Mouse (Mus musculus): ENCODE measurements at regions not wholly inside any gene's neighbourhood (a gene's known extent, or its start where the extent isn't known, plus 50 kb on each side); places are given as distances from the start of the nearest gene placed in this dataset.

- WGBS = 76% methylated on average over 8 of the region's 8 CpGs
- Histone ChIP-seq H3K9ac (no peak overlapping the region), H3K4me3 (no peak overlapping the region), H3K27me3 (no peaks in the 10 kb centered on the region), H3K9me3 (no peaks in the 10 kb centered on the region), H3K36me3 (no peaks in the 10 kb centered on the region), H3K4me1 (no peaks in the 10 kb centered on the region), H3K27ac (no peak overlapping the region), H3K4me2 (replicated peaks) (no peak overlapping the region)
- no peak for ATAC-seq (ENCODE audit: low FRiP score, low read depth)
Observed at GRCm38 (mm10) chr6:31198340-31198739, 200.2 kb upstream of the Mkln1 start.

GRCm38 (mm10) chr6:31200705-31201104 lies 197.8 kb upstream of the Mkln1 start:
- H3K27me3 ChIP-seq = no peaks in the 10 kb centered on the region
- 87% methylated on average over 3 of the region's 3 CpGs for WGBS
- H3K4me2 ChIP-seq (replicated peaks) = no peak overlapping the region
- no peaks in the 10 kb centered on the region for H3K4me1 ChIP-seq
- H3K27ac ChIP-seq = no peak overlapping the region
- H3K36me3 ChIP-seq = no peaks in the 10 kb centered on the region
- ATAC-seq (ENCODE audit: low FRiP score, low read depth) = no peak
- H3K4me3 ChIP-seq = no peak overlapping the region
- no peaks in the 10 kb centered on the region for H3K9me3 ChIP-seq
- H3K9ac ChIP-seq = no peak overlapping the region

- WGBS = 81% methylated on average over 4 of the region's 4 CpGs
- no peaks in the 10 kb centered on the region for H3K36me3 ChIP-seq
- no peak for ATAC-seq (ENCODE audit: low FRiP score, low read depth)
Observed at GRCm38 (mm10) chr6:31201375-31201972, 197.1 kb upstream of the Mkln1 start.

GRCm38 (mm10) chr6:31202594-31202993 lies 195.9 kb upstream of the Mkln1 start:
- H3K9ac ChIP-seq = no peak overlapping the region
- no peaks in the 10 kb centered on the region for H3K4me1 ChIP-seq
- no peak for ATAC-seq (ENCODE audit: low FRiP score, low read depth)
- H3K4me3 ChIP-seq = no peak overlapping the region
- no peaks in the 10 kb centered on the region for H3K36me3 ChIP-seq
- no peak overlapping the region for H3K27ac ChIP-seq
- no peaks in the 10 kb centered on the region for H3K9me3 ChIP-seq
- H3K27me3 ChIP-seq = no peaks in the 10 kb centered on the region
- H3K4me2 ChIP-seq (replicated peaks) = no peak overlapping the region

More at GRCm38 (mm10) chr6:31201375-31201972, 197.1 kb upstream of the Mkln1 start:
- Histone ChIP-seq H3K9ac (no peak overlapping the region), H3K27ac (no peak overlapping the region), H3K4me3 (no peak overlapping the region), H3K4me1 (no peaks in the 10 kb centered on the region), H3K27me3 (no peaks in the 10 kb centered on the region), H3K9me3 (no peaks in the 10 kb centered on the region), H3K4me2 (replicated peaks) (no peak overlapping the region)

- no peaks in the 10 kb centered on the region for H3K36me3 ChIP-seq
- 88% methylated on average over 3 of the region's 3 CpGs for WGBS
- no peak overlapping the region for H3K4me3 ChIP-seq
- no peak overlapping the region for H3K4me2 ChIP-seq (replicated peaks)
- H3K4me1 ChIP-seq = no peaks in the 10 kb centered on the region
- ATAC-seq (ENCODE audit: low FRiP score, low read depth) = no peak
- no peaks in the 10 kb centered on the region for H3K27me3 ChIP-seq
- H3K9ac ChIP-seq = no peak overlapping the region
- no peak overlapping the region for H3K27ac ChIP-seq
- H3K9me3 ChIP-seq = no peaks in the 10 kb centered on the region
Observed at GRCm38 (mm10) chr6:31204434-31204833, 194.1 kb upstream of the Mkln1 start.

- Histone ChIP-seq H3K27me3 (no peaks in the 10 kb centered on the region), H3K36me3 (no peaks in the 10 kb centered on the region), H3K9ac (no peak overlapping the region), H3K4me3 (no peak overlapping the region), H3K4me2 (replicated peaks) (no peak overlapping the region), H3K4me1 (no peaks in the 10 kb centered on the region), H3K27ac (no peak overlapping the region), H3K9me3 (no peaks in the 10 kb centered on the region)
- no peak for ATAC-seq (ENCODE audit: low FRiP score, low read depth)
- WGBS = 82% methylated on average over 4 of the region's 4 CpGs
Observed at GRCm38 (mm10) chr6:31204839-31205238, 193.7 kb upstream of the Mkln1 start.

GRCm38 (mm10) chr6:31206106-31206505 lies 192.4 kb upstream of the Mkln1 start:
- no peak overlapping the region for H3K4me3 ChIP-seq
- 58% methylated on average over 7 of the region's 7 CpGs for WGBS
- ATAC-seq (ENCODE audit: low FRiP score, low read depth) = no peak
- no peak overlapping the region for H3K4me2 ChIP-seq (replicated peaks)
- no peaks in the 10 kb centered on the region for H3K27me3 ChIP-seq
- H3K36me3 ChIP-seq = no peaks in the 10 kb centered on the region
- H3K9me3 ChIP-seq = no peaks in the 10 kb centered on the region
- H3K4me1 ChIP-seq = no peaks in the 10 kb centered on the region
- no peak overlapping the region for H3K9ac ChIP-seq
- no peak overlapping the region for H3K27ac ChIP-seq

- WGBS = 69% methylated on average over 12 of the region's 12 CpGs
- Histone ChIP-seq H3K4me2 (replicated peaks) (no peak overlapping the region), H3K4me3 (no peak overlapping the region), H3K9me3 (no peaks in the 10 kb centered on the region), H3K9ac (no peak overlapping the region), H3K27me3 (no peaks in the 10 kb centered on the region), H3K4me1 (no peaks in the 10 kb centered on the region), H3K27ac (no peak overlapping the region), H3K36me3 (no peaks in the 10 kb centered on the region)
- ATAC-seq (ENCODE audit: low FRiP score, low read depth) = no peak
Observed at GRCm38 (mm10) chr6:31207231-31207630, 191.3 kb upstream of the Mkln1 start.

- H3K9me3 ChIP-seq = no peaks in the 10 kb centered on the region
- no peak for ATAC-seq (ENCODE audit: low FRiP score, low read depth)
- H3K9ac ChIP-seq = no peak overlapping the region
- H3K4me2 ChIP-seq (replicated peaks) = no peak overlapping the region
- no peaks in the 10 kb centered on the region for H3K27me3 ChIP-seq
- no peaks in the 10 kb centered on the region for H3K4me1 ChIP-seq
- H3K27ac ChIP-seq = no peak overlapping the region
- H3K36me3 ChIP-seq = no peaks in the 10 kb centered on the region
- 88% methylated on average over 6 of the region's 6 CpGs for WGBS
- no peak overlapping the region for H3K4me3 ChIP-seq
Observed at GRCm38 (mm10) chr6:31208224-31208623, 190.3 kb upstream of the Mkln1 start.

- 83% methylated on average over 15 of the region's 15 CpGs for WGBS
- Histone ChIP-seq H3K9ac (no peak overlapping the region), H3K27me3 (peaks cover 8% of the 10 kb centered on the region), H3K4me3 (no peak overlapping the region), H3K27ac (no peak overlapping the region), H3K4me1 (no peaks in the 10 kb centered on the region), H3K9me3 (no peaks in the 10 kb centered on the region), H3K4me2 (replicated peaks) (no peak overlapping the region), H3K36me3 (no peaks in the 10 kb centered on the region)
- ATAC-seq (ENCODE audit: low FRiP score, low read depth) = no peak
Observed at GRCm38 (mm10) chr6:31209411-31210139, 189.0 kb upstream of the Mkln1 start.

GRCm38 (mm10) chr6:31210209-31210714 lies 188.3 kb upstream of the Mkln1 start:
- H3K36me3 ChIP-seq = no peaks in the 10 kb centered on the region
- H3K4me2 ChIP-seq (replicated peaks) = no peak overlapping the region
- H3K27me3 ChIP-seq = peaks cover 15% of the 10 kb centered on the region
- WGBS = 76% methylated on average over 7 of the region's 7 CpGs
- H3K9me3 ChIP-seq = no peaks in the 10 kb centered on the region
- H3K4me1 ChIP-seq = no peaks in the 10 kb centered on the region
- no peak for ATAC-seq (ENCODE audit: low FRiP score, low read depth)
- no peak overlapping the region for H3K4me3 ChIP-seq
- no peak overlapping the region for H3K27ac ChIP-seq
- no peak overlapping the region for H3K9ac ChIP-seq

GRCm38 (mm10) chr6:31211091-31211490 lies 187.4 kb upstream of the Mkln1 start:
- H3K4me3 ChIP-seq = no peak overlapping the region
- no peaks in the 10 kb centered on the region for H3K9me3 ChIP-seq
- H3K36me3 ChIP-seq = no peaks in the 10 kb centered on the region
- no peak overlapping the region for H3K27ac ChIP-seq
- no peak overlapping the region for H3K4me2 ChIP-seq (replicated peaks)
- no peak overlapping the region for H3K9ac ChIP-seq
- no peak for ATAC-seq (ENCODE audit: low FRiP score, low read depth)
- peaks cover 23% of the 10 kb centered on the region for H3K27me3 ChIP-seq
- WGBS = 77% methylated on average over 4 of the region's 4 CpGs
- no peaks in the 10 kb centered on the region for H3K4me1 ChIP-seq

- Histone ChIP-seq H3K9ac (no peak overlapping the region), H3K4me1 (no peaks in the 10 kb centered on the region), H3K4me3 (no peak overlapping the region), H3K36me3 (no peaks in the 10 kb centered on the region), H3K27ac (no peak overlapping the region), H3K27me3 (peaks cover 29% of the 10 kb centered on the region), H3K9me3 (no peaks in the 10 kb centered on the region), H3K4me2 (replicated peaks) (no peak overlapping the region)
- WGBS = 80% methylated on average over 5 of the region's 5 CpGs
- ATAC-seq (ENCODE audit: low FRiP score, low read depth) = no peak
Observed at GRCm38 (mm10) chr6:31211616-31212015, 186.9 kb upstream of the Mkln1 start.

Measured in limb, embryonic 13.5 days (tissue).